Mouse (Mus musculus) c-Kit-positive CD71-negative TER-119-negative erythroid progenitor cells, embryonic 14.5 days (primary cell): ENCODE data around the gene Atp5j2.

Experiments used
- DNase-seq: peaks from one replicate; pipeline ENCODE4 v3.0.0-alpha.2; 2013; ENCODE audit warnings: low read depth

The Atp5j2 gene

DNA sequence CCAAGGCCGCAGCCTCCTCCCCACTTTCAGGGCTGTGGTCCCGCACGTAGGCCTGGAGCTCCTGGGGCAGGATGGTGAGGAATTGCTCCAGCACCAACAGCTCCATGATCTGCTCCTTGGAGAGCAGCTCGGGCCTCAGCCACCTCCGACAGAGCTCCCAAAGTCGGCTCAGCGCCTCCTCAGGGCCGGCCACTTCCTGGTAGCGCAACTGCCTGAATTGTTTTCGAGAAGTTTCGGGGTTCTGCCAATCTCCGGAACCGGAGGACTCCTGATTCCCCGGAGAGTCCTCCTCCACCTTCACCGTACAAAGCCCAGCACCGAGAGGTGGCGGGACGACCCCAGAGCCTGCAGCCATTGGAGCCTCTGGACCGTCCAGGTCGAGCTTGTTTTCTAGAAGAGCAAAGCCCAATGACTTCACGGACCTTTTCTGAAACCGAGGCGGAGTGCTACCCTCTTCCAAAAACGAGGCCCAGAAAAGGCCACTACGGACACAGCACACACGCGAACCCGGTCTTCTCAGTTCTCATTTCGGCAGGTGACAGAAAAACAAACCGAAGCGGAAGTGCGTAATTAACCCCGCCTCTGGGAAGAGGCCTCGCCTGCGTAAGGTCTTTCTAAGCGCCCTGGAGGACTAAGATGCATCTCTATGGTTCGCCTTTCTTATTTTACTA, 9.6 kb upstream of the Atp5j2 start, which contains the start of gene Zkscan14:
Gene Zkscan14 (minus strand): TSS at position 548 of the 671 bp plus-strand sequence.
- DNase-seq, result peak; percentile 85

DNA sequence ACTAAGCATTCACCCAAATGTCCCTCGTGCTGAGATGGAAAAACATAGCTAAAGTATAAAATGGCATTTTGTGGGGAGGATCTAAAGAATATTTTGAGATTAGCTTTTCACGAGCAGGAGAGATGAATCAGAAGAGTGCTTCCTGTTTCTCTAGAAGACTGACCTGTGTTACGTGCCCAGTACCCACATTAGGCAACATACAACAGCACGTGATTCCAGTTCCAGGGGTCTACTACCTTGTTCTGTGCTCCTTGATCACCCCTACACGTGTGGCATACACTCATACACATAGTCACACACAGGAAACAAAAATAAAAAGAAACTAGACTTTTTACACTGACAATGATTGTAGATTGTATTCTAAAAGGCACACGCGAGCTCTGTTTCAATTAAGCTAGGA, 8.5 kb upstream of the Atp5j2 start:
- no peak for DNase-seq

DNA sequence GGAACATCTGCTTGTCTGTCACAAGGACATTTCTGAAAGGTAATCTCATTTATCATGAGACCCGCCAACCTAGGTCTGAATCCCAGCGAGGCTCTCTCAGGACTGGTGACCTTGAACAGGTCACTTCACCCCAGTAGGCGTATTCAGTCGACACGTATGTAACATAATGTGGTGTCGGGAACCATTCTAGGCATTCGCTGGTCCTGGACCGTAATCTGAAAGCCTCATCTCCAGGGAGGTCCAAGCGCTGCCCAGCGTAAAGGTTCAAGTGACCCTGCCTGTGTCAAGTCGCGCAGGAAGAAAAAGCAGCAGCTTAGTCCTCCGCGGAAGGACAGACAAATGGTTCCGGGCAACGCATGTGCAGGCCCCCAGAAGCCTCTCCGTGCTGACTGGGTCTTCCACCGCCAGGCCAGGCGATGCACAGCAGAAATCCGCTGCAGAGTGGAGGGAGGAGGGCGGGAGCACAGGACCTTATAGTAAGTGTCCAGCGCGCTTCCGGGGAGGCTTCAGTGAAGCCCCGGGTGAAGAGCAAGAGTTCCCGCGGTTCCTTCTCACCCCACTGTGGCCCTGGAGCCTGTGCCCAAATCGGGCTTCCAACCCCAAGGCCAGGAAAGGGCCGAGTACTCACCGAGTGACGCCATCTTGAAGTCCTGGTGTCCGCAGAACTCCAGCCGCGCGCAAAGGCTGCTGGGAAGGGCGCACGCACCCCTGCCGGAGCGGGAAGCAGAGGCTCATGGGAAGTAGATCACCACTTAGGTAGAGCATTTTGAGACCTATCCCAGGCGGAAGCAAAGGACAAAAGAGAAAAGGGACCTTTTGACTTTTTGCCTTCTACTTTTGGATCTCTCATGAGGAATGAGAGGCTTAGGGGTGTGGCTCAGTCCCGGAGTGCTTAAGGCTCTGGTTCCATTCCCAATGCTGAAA, 725 bp downstream of the Atp5j2 start:
- peak; percentile 77 for DNase-seq

DNA sequence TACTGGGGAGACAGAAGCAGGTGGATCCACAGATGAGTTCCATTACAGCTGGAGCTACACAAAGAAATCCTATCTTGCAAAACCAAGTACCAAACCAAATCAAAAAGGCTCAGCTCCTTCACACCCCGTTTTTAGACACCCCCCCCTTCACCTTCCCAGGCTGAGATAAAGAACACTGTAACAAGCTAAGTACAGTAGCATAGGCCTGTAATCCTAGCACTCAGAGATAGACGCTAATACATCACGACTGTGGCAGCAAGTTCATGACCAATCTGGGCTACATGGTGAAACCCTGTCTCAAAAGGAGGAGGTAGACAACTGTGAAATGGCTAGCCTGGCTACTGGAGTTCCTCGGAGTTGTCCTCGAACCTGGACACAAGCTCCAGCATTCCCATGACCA, 1.5 kb downstream of the Atp5j2 start:
- DNase-seq, result no peak

DNA sequence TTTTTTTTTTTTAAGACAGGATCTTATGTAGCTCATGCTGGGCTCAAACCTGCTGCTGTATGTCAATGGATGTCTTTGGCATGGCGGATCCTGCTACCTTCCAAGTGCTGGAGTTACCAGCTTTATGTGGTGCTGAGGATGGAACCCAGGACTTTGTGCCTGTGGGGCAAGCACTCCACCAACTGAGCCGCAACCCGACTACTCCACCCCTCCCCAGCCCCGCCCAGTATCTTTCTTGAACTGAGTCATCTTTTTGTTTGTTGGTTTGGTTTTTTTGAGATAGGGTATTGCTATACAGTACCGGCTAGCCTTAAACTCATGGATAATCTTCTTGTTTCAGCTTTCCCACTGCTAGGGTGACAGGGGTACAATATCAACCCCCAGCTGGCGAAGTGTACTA, 2.4 kb downstream of the Atp5j2 start:
- no peak for DNase-seq

- no peak for DNase-seq
Observed at GRCm38 (mm10) chr5:145185244-145185643, 6.6 kb downstream of the Atp5j2 start.

- DNase-seq, result no peak
Observed at GRCm38 (mm10) chr5:145178461-145178980, 13.3 kb downstream of the Atp5j2 start.

DNA sequence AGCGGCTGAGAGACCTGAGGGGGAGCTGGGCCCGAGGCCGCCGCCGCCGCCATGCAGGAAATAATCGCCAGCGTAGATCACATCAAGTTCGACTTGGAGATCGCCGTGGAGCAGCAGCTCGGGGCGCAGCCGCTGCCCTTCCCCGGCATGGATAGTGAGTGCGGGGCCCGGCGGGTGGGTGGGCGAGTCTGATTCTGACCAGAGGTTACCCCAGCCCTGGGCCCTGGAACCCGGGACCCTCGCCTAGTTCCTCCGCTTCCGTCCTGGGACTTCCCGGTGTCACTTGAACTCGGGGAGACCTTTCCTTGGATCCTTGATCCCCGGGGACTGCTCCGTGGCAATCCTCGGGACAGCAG, 24.6 kb downstream of the Atp5j2 start:
- no peak for DNase-seq

GRCm38 (mm10) chr5:145166536-145167305, 25.1 kb downstream of the Atp5j2 start, which contains the start of the genes Ptcd1 and Cpsf4:
Ptcd1 (minus strand) TSS chr5:145167108.
Cpsf4 (plus strand) TSS chr5:145167213.
- DNase-seq, result peak; percentile 99

DNA sequence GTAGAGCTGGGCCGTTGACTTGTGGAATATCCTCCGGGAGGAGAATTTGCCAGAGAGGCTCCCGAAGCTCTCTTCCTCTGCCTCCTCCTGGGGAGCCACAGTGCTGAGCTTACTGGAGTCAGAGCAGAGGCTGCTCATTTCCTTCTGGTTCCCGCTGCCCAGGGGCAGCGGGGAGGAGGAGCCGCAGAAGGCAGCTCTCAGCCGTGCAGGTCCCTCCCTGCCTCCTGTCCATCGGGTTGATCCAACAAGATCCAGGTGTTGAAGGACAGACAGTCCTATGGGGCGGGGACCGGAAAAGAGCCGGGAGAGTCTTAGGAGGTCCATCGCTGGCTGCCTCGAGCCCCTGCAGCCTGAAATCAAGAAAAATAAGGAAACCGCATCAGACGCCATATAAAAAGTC, 26.7 kb downstream of the Atp5j2 start:
- no peak for DNase-seq

GRCm38 (mm10) chr5:145164710-145165109, 27.2 kb downstream of the Atp5j2 start:
- DNase-seq, result no peak

GRCm38 (mm10) chr5:145161361-145161760, 30.5 kb downstream of the Atp5j2 start:
- no peak for DNase-seq

DNA sequence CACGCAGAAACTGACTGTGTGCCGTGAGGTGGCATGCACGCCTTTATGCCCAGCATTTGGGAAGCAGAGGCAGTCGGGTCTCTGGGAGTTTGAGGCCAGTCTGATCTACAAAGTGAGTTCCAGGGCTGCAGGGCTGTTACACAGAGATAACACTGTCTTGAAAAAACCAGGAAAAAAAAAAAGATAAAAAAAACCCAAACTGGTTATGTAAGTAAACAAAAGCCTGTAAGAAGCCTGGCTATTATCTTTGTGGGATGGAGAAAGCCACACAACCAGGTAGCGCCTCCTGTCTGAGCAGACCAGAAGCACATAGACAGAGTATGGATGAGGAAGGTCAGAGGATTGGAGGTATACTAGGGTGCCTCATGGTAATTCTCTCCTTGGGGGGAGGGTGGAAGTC, 39.2 kb downstream of the Atp5j2 start:
- no peak for DNase-seq

DNA sequence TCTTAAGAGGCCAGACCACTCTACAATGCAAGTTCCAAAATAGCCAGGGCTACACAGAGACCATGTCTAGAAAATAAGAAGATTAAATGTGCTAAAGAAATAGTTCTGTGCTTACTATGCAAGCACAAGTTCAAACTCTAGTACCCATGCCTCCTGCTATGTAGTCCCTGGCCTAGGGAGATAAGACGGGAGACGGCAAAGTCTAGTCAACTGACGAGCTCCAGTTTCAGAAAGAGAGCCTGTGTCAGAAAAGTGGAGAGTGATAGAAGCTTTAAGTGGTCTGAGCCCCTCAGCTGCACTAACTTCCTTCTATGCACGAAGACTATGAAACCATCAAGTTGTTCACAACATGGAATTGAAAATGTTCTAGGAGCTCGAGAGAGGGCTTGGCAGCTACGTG, 42.6 kb downstream of the Atp5j2 start:
- DNase-seq, result no peak

DNA sequence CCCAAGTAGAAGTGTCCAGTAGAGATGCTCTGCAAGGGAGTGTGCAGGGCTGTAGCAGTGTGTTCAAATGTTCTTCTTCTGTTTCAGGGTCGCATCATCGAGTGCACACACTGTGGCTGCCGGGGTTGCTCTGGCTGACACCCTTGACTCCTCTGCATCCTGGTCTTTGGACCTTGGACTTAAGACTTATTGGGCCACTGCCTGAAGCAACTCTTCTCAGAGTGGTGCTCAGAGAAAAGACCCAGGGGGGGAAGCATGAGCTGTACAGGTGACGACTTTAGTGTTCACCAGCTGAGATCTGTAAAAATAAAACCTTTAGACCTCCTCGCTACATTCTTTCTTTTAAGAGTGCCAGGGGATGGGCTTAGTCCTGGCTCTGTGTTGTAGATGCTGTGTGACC, 44.1 kb downstream of the Atp5j2 start:
- DNase-seq, result no peak

DNA sequence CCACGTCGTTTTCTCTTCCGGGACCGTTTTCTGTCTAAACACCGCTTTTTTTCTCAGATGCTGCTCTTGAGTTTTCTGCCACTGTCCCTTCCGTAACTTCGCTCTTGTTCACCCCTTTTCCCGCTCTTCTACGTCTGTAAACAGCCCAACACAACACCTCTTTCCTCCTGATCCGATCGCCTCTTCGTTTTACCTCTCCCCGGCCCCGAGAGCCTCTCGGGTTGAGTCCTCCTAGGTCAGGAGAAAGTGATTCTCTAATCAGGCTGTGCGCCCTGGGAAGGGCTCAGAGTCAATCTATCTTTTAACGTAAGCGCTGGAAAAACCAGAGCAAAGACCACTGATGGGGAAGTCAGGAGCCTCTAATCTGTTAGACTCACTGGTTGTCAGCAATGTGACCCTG, 51.3 kb downstream of the Atp5j2 start:
- DNase-seq, result no peak

DNA sequence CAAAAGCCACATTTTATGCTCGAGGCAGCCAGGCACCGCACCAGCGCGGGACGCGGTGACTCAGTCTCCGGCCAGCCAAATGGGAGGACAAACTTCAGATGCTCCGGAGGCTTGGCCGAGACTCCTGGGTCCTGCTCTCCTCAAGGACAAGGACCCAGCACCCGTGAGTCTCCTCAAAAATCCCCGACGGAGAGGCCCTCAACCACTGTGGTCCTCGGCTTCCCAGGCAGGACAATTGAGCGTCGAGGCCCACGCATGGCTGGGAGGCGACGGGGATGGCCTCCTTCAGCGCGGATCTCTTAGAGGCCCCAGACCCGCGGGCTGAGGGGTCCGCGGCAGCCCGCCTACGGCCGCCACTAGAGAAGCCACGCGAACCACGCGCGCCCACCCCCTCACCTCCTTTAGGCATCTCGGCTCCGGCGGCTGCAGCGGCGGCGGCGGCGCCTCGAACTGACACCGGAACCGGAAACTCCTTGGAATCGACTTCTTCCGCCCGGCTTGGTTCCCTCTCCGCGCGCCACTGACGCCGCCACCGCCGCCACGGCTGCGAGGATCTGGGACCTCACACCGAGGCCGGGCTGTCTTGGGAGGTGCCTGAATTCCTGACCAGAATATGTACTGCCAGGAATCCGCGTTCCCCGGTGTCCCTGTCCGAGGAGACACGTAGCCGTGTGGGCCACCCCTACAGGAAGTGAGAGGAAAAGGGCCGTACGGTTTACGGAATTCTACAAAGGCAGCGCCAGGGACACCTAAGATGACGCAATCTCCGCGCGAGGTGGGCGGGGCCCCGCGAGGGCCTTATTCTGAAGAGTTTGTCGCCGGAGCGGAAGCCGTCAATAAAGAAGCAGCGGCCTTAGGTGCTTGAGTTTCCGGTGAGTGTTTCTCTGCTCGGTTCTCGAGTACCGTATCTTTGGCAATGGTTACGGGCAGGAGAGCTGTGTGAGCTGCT, 52.0 kb downstream of the Atp5j2 start, which contains the start of the genes Pdap1 and Bud31:
Gene Pdap1 (minus strand): TSS at position 668 of the 949 bp plus-strand sequence.
Gene Bud31 (plus strand): TSS at position 792 of the 949 bp plus-strand sequence.
- peak; percentile 84 for DNase-seq

DNA sequence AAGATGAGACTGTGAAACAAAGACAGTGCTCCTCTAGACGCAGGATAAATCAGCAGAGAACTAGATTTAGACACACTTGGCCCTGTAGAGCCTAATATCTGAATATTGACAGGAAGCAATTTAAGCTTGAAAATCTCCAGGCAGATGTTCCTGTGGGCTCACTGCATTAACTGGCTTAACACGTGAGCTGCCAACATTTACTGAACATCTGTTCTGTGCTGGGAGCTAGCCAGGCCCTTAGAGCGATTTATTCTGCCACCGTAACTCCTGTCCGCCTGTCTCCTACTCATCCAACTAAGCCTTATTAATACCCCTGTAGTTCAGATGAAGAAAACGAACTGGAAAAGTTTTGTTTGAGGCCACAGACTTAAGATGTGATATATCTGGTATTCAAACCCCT, 53.0 kb downstream of the Atp5j2 start:
- no peak for DNase-seq
